Mouse (Mus musculus): ENCODE measurements around the gene Sema4a. TPM values are rescaled to one million over a fixed set of nuclear protein-coding genes. Genes with fewer than 3 reads are reported as not detected.

Gene Sema4a
- polyA plus RNA-seq, 1 experiment from 2014 or later = 32.6 TPM

DNA sequence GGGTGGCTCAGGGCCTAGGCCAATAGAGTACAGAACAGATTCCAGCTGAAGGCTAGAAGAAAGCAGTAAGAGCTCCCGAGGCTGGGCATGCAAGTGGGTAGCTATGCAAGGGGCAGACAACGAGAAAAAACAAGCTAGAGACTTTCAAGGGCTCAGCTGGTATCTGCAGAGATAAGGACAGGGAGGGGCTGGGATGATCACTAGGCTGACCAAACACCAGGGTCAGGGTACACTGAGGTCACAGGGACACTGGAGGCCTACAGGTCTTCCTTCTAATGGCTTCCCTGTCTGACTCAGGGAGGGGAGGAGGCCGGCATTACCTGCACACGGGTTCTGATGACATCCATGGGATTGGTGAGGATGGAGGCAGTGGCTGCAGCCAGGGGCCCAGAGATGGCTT, 45.3 kb downstream of the Sema4a start:
- WGBS = 87% methylated on average over 4 of the region's 4 CpGs
- Histone ChIP-seq H3K27me3 (ENCODE audit: insufficient read depth, low read length) (no peaks in the 10 kb centered on the region), H3K27ac (no peak overlapping the region), H3K4me2 (ENCODE audit: low read length) (no peak overlapping the region), H3K36me3 (ENCODE audit: insufficient read depth, low read length) (peaks cover 46% of the 10 kb centered on the region), H3K4me1 (replicated peaks; ENCODE audit: insufficient read depth, low read length) (peaks cover 5% of the 10 kb centered on the region; the same call in 1 of the 2 replicates), H3K4me3 (replicated peaks; ENCODE audit: low read depth, low read length) (no peak overlapping the region), H3K9me3 (replicated peaks; ENCODE audit: low read length) (no peaks in the 10 kb centered on the region), H3K9ac (ENCODE audit: low read depth, low read length) (no peak overlapping the region)
- no peak for DNase-seq (ENCODE audit: low spot score)
- no peak for TF ChIP-seq CTCF (IDR thresholded peaks at IDR 0.05; ENCODE audit: low read depth)
- ATAC-seq (replicated peaks; ENCODE audit: low FRiP score, low read depth) = no peak

DNA sequence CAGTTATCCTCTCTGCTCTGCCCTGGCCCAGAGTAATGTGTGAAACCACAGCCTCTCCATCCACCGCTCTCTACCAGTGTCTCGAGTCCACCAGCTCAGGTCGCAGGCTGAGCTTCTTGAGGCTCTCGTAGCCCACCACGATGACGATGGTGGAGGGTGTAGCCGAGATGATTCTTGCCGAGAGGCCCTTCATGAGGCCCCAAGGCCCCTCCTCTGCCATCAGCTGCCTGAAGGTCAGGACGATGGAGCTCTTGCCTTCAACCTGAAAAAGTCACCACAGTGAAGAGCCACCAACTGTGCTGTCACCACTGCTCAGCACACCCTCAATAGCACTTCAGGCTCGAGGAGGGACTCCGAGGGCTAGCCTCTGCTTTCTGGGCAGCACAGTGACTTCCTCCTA, 48.3 kb downstream of the Sema4a start:
- no peak for DNase-seq (ENCODE audit: low spot score)
- H3K9ac ChIP-seq (ENCODE audit: low read depth, low read length) = no peak overlapping the region
- WGBS = 88% methylated on average over 11 of the region's 11 CpGs
- ATAC-seq (replicated peaks; ENCODE audit: low FRiP score, low read depth) = no peak
- no peaks in the 10 kb centered on the region for H3K27me3 ChIP-seq (ENCODE audit: insufficient read depth, low read length)
- 0 out of 2 replicates have a peak, but pooled peaks cover 16% of the 10 kb centered on the region for H3K4me1 ChIP-seq (replicated peaks; ENCODE audit: insufficient read depth, low read length)
- H3K36me3 ChIP-seq (ENCODE audit: insufficient read depth, low read length) = peaks cover 24% of the 10 kb centered on the region
- no peak overlapping the region for H3K4me2 ChIP-seq (ENCODE audit: low read length)
- H3K9me3 ChIP-seq (replicated peaks; ENCODE audit: low read length) = no peaks in the 10 kb centered on the region
- H3K4me3 ChIP-seq (replicated peaks; ENCODE audit: low read depth, low read length) = no peak overlapping the region
- no peak for TF ChIP-seq CTCF (IDR thresholded peaks at IDR 0.05; ENCODE audit: low read depth)
- no peak overlapping the region for H3K27ac ChIP-seq

DNA sequence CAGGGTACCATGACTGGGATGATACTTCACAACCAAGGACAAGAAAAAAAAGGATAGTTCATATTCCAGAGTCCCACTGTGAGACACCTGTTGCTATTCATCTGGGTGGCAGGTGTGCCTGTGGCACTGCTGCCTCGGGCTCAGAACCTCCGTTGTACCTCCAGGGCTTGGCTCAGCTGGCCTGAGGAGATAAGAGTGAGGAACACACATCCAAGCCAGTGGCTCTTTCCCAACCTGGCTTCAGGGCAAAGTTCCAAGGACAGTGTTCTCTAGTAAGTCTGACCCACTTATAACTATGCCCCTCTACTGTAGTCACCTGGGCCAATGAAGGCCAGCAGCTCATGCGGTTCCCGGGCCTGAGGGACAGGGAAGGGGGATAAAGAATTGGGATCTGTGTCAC, 49.3 kb downstream of the Sema4a start:
- Histone ChIP-seq H3K9ac (ENCODE audit: low read depth, low read length) (no peak overlapping the region), H3K27me3 (ENCODE audit: insufficient read depth, low read length) (no peaks in the 10 kb centered on the region), H3K4me1 (replicated peaks; ENCODE audit: insufficient read depth, low read length) (0 out of 2 replicates have a peak, but pooled peaks cover 20% of the 10 kb centered on the region), H3K27ac (no peak overlapping the region), H3K36me3 (ENCODE audit: insufficient read depth, low read length) (peaks cover 24% of the 10 kb centered on the region), H3K9me3 (replicated peaks; ENCODE audit: low read length) (no peaks in the 10 kb centered on the region), H3K4me3 (replicated peaks; ENCODE audit: low read depth, low read length) (no peak overlapping the region), H3K4me2 (ENCODE audit: low read length) (no peak overlapping the region)
- no peak for ATAC-seq (replicated peaks; ENCODE audit: low FRiP score, low read depth)
- no peak for DNase-seq (ENCODE audit: low spot score)
- 94% methylated on average over 4 of the region's 4 CpGs for WGBS
- TF ChIP-seq CTCF (IDR thresholded peaks at IDR 0.05; ENCODE audit: low read depth) = no peak

DNA sequence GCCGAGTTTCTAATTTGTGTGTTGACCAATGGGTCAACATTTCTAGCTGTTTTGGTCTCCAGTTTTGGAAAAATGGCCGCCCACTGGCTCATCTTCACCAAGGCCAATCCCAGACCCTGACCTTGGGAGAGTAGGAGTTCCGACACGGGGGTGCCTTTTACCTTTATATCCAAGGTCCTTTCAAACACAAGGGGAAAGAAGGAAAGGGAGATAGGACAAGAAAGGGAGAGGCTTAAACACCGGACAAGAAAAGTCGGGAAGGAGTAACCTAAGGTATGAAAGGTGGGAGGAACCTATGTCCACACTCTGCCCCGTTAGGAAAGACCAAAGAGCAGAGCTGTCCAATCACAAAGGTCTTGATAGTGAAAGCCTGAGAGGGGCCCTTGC, 50.3 kb downstream of the Sema4a start:
- Histone ChIP-seq H3K9ac (ENCODE audit: low read depth, low read length) (no peak overlapping the region), H3K4me2 (ENCODE audit: low read length) (peak overlapping the region; percentile 63), H3K36me3 (ENCODE audit: insufficient read depth, low read length) (peaks cover 17% of the 10 kb centered on the region), H3K9me3 (replicated peaks; ENCODE audit: low read length) (no peaks in the 10 kb centered on the region), H3K4me3 (replicated peaks; ENCODE audit: low read depth, low read length) (peak overlapping the region; percentile 58), H3K27me3 (ENCODE audit: insufficient read depth, low read length) (no peaks in the 10 kb centered on the region), H3K4me1 (replicated peaks; ENCODE audit: insufficient read depth, low read length) (0 out of 2 replicates have a peak, but pooled peaks cover 20% of the 10 kb centered on the region), H3K27ac (peak overlapping the region; percentile 97)
- 17% methylated on average over 7 of the region's 7 CpGs for WGBS
- DNase-seq (ENCODE audit: low spot score) (peak; percentile 7), ATAC-seq (replicated peaks; ENCODE audit: low FRiP score, low read depth) (no peak)
- TF ChIP-seq CTCF (IDR thresholded peaks at IDR 0.05; ENCODE audit: low read depth) = no peak

DNA sequence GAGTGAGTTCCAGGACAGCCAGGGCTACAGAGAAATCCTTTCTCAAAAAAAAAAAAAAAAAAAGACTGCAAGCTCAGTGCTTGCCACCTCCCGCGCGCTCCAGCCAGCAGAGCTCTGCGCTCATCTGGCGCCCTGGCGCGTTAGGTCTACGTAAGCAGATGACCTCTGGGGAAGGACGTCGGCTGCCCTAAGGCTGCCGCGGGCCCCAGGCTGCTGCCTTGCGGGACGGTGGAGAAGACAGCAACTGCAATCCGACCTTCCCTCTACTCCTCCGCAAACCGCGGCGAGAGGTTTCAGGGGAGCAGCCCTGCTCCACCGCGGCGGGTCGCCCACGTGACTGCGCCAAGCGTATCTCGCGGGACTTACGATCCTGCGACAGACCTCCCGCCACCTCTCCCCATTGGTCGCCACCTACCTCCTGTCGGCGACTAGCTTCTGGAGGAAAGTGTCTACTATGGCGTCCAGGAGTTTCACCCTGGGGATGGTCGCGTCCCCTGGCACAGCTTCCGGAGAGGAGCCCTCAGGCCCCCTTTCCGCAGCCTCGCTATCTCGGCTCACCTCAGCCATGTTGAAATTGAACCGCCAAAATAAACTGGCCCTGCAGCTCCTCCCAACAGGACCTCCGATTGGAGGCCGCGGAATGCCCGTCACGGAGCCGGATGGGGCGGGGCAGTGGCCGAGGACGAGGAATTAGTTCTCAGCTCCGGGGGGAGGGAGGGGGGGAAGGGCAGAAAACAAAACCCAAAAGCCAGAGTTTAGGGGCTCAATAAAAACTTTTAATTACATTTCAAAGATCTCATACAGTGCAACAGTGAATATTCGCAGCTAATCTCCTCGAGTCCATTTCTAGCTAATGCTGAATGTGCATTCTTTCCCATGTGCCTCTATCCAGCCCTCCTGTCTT, 51.0 kb downstream of the Sema4a start, which contains the start of gene Pmf1:
Gene Pmf1, minus strand, starts transcription at position 591 of the 904 bp plus-strand sequence.
- Histone ChIP-seq H3K27ac (peak within 1 kb of the TSS; percentile 97), H3K9ac (ENCODE audit: low read depth, low read length) (peak within 1 kb of the TSS; percentile 84), H3K9me3 (replicated peaks; ENCODE audit: low read length) (no peaks in the 10 kb centered on the region), H3K4me2 (ENCODE audit: low read length) (peak within 1 kb of the TSS; percentile 63), H3K4me3 (replicated peaks; ENCODE audit: low read depth, low read length) (peak within 1 kb of the TSS; percentile 58), H3K27me3 (ENCODE audit: insufficient read depth, low read length) (no peaks in the 10 kb centered on the region), H3K36me3 (ENCODE audit: insufficient read depth, low read length) (peaks cover 11% of the 10 kb centered on the region; the same call in 1 of the 2 replicates), H3K4me1 (replicated peaks; ENCODE audit: insufficient read depth, low read length) (0 out of 2 replicates have a peak, but pooled peaks cover 20% of the 10 kb centered on the region)
- DNase-seq (ENCODE audit: low spot score) (peak; percentile 96), ATAC-seq (replicated peaks; ENCODE audit: low FRiP score, low read depth) (peak; percentile 93)
- under 1% methylated on average over 54 of the region's 54 CpGs for WGBS
- TF ChIP-seq CTCF (IDR thresholded peaks at IDR 0.05; ENCODE audit: low read depth) = no peak

DNA sequence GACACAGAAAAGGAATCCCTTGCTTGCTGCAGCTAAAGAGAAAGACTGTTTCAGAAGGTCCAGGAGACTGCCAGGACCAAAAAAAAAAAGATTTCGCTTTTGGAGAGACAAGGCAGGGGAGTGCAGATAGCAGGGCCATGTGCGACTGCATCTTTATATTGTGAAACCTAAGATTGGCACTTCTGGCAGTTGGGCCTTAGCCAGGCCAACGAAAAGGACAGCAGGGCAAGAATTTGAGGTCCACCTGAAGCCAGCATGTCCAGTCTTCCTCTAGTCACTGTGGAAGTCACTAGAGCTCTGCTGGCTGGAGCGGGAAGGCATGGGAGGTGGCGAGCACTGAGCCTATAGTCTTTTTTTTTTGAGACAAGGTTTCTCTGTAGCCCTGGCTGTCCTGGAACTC, 52.0 kb downstream of the Sema4a start:
- WGBS = 40% methylated on average over 5 of the region's 5 CpGs
- no peak for TF ChIP-seq CTCF (IDR thresholded peaks at IDR 0.05; ENCODE audit: low read depth)
- Histone ChIP-seq H3K27ac (peak overlapping the region; percentile 97; the same call in 1 of the 2 replicates), H3K9ac (ENCODE audit: low read depth, low read length) (peak overlapping the region; percentile 84), H3K4me3 (replicated peaks; ENCODE audit: low read depth, low read length) (peak overlapping the region; percentile 58; the same call in 1 of the 2 replicates), H3K36me3 (ENCODE audit: insufficient read depth, low read length) (0 out of 2 replicates have a peak, but pooled peaks cover 11% of the 10 kb centered on the region), H3K9me3 (replicated peaks; ENCODE audit: low read length) (no peaks in the 10 kb centered on the region), H3K4me2 (ENCODE audit: low read length) (peak overlapping the region; percentile 63), H3K27me3 (ENCODE audit: insufficient read depth, low read length) (no peaks in the 10 kb centered on the region), H3K4me1 (replicated peaks; ENCODE audit: insufficient read depth, low read length) (0 out of 2 replicates have a peak, but pooled peaks cover 20% of the 10 kb centered on the region)
- ATAC-seq (replicated peaks; ENCODE audit: low FRiP score, low read depth) = no peak
- DNase-seq (ENCODE audit: low spot score) = no peak

All from kidney, postnatal 0 days (tissue).